Mouse (Mus musculus) liver, postnatal 0 days (tissue): ENCODE measurements around the gene Tmem219.
A peak's percentile ranks its signal among the peaks of the same experiment; 100 is the strongest.

ENCODE experiments used
- CTCF ChIP-seq: sonication (generic); IDR thresholded peaks from 2 replicates; pipeline ENCODE4 v1.5.1; 2016; ENCODE audit warnings: antibody characterized with exemption, low read depth
- EP300 ChIP-seq: IDR thresholded peaks from 2 replicates; pipeline ENCODE4 v1.6.1; 2016; ENCODE audit warnings: antibody characterized with exemption, low read depth, mild to moderate bottlenecking

GRCm38 (mm10) chr7:126946530-126946929 is 23.8 kb upstream of the Tmem219 start:
- peak; percentile 81 for TF ChIP-seq CTCF
- no peak for TF ChIP-seq EP300
